In genomic region chr17:9301101-9301501, GRCm38 (mm10) we compare ENCODE assay signal across 12 mouse cellular contexts.
DNase-seq lines count a peak whose midpoint lies in the region; ATAC-seq and TF ChIP-seq lines count a peak whose summit lies in the region.
"Had no signal": no experiment of that assay in that cellular context is flagged by ENCODE, and none has a peak within 500 bp of the region (broad histone marks: within the 10 kb centered on the region; RNA-seq: fewer than 3 reads in every experiment).

No protein-coding gene starts in this region.

- TF ChIP-seq POLR2A in brain, embryonic 14.5 days (IDR thresholded peaks at IDR 0.05; ENCODE audit: borderline replicate concordance, extremely low read depth, insufficient read depth, insufficient read length, poor library complexity, severe bottlenecking) = no peak

- TF ChIP-seq CTCF in brain, embryonic 14.5 days (IDR thresholded peaks at IDR 0.05; ENCODE audit: borderline replicate concordance, extremely low read depth, insufficient read depth, insufficient read length) = no peak

- intact Hi-C loops in left cerebral cortex, postnatal 4 days (cut with DNase I) = no loop called here

- ATAC-seq in frontal cortex, adult (ENCODE audit: low TSS enrichment) = peak; percentile 91

- DNase-seq in frontal cortex, postnatal 10 days (ENCODE audit: low spot score in 2 of 2) = no peak
- DNase-seq in left cerebral cortex, adult 18-20 months (ENCODE audit: low spot score in 2 of 2) = peak; percentile 26 to 49
- no peak for DNase-seq in left cerebral cortex, adult 11 months (ENCODE audit: low spot score)
- peak; percentile 64 for DNase-seq in brain, embryonic 14.5 days (ENCODE audit: low read depth)
- peak; percentile 47 for DNase-seq in left cerebral cortex, postnatal 4 days
- no peak for DNase-seq in lung, postnatal 4 days
- no peak for DNase-seq in adrenal gland, adult 8-10 months
- DNase-seq: adrenal gland, postnatal 14 days; kidney, postnatal 14 days; liver; lung, embryonic 14.5 days had no signal

Comparison
In these comparisons a context has a peak if more than half of its experiments do, and no peak if none do; other contexts are left out.
1. DNase-seq: peak in left cerebral cortex, adult 18-20 months (2 of 2), brain, embryonic 14.5 days (single experiment) and left cerebral cortex, postnatal 4 days (single experiment); none in frontal cortex, postnatal 10 days (0 of 2), left cerebral cortex, adult 11 months (single experiment), lung, postnatal 4 days (0 of 2) and adrenal gland, adult 8-10 months (single experiment).